ENCODE assay signal across 20 mouse cellular contexts in the genomic region with DNA sequence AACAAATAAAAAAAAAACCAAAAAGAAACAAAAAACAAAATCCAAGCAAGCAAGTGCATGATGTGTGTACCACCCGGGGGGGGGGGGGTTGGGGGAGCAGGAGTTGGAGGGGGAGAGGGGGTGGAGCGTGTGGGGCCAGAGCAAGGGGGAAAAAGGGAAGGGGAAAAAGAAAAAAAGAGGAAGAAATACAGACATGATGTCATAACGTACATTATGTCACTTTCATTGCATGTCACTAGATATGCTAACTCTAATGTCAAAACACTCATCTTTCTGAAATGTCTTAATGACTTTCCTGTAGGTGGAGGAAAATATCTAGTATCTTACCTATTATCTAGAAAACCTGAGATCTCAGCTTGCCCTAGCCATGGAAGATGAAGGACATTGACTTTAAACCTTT.
"Had no signal": no experiment of that assay in that cellular context is flagged by ENCODE, and none has a peak within 500 bp of the region (broad histone marks: within the 10 kb centered on the region; RNA-seq: fewer than 3 reads in every experiment).

No protein-coding gene starts in this region.

- H3K27ac ChIP-seq: liver, embryonic 13.5 days; liver, embryonic 15.5 days; lung, embryonic 15.5 days; macrophage; midbrain, embryonic 13.5 days; midbrain, embryonic 15.5 days; neural tube, embryonic 13.5 days; neural tube, embryonic 15.5 days; stomach, embryonic 15.5 days; stomach, postnatal 0 days had no signal

- ATAC-seq: liver, postnatal 0 days; lung, postnatal 0 days; midbrain, embryonic 13.5 days; midbrain, embryonic 15.5 days had no signal

- DNase-seq: liver, embryonic 13.5 days; liver, postnatal 0 days; lung, adult 2 months; lung, postnatal 14 days; lung, postnatal 36 days; right cerebral cortex, postnatal 14 days; thymus, adult 2 months; thymus, postnatal 25 days; thymus, postnatal 4 days had no signal

- H3K4me3 ChIP-seq: liver, embryonic 13.5 days; liver, embryonic 15.5 days; lung, embryonic 15.5 days; megakaryocyte, embryonic 14.5 days; midbrain, embryonic 13.5 days; midbrain, embryonic 15.5 days; neural tube, embryonic 13.5 days; neural tube, embryonic 15.5 days; stomach, embryonic 15.5 days had no signal
